ENCODE assay signal across 33 mouse cellular contexts in the genomic region with DNA sequence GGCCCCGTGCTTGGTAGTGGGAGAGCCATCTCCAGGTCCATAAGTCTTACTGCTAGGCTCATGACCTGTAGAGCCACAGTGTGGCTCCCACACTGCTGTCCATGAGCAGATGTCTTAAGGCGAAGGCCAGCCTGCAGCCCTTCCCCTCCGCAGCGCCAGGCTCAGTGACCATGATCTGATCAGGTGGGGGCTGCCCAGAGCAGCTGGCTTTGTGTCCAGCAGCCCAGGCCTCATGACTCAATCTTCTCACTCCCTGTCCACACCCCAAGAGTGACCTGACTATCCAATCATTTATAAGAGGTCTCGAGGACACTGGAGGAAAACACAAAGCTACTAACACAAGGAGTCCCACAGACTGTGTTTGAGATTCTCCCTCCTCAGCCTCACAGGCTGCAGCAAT. TPM values are rescaled to one million over a fixed set of nuclear protein-coding genes. Genes with fewer than 3 reads are reported as not detected.
DNase-seq lines count a peak whose midpoint lies in the region; ATAC-seq and TF ChIP-seq lines count a peak whose summit lies in the region.
"Had no signal": no experiment of that assay in that cellular context is flagged by ENCODE, and none has a peak within 500 bp of the region (broad histone marks: within the 10 kb centered on the region; RNA-seq: fewer than 3 reads in every experiment).

No protein-coding gene starts in this region.

- H3K27me3 ChIP-seq in heart, postnatal 0 days (ENCODE audit: control insufficient read depth, insufficient read depth, low read length): no peaks in the 10 kb centered on the region
- no peaks in the 10 kb centered on the region for H3K27me3 ChIP-seq in limb, embryonic 15.5 days
- H3K27me3 ChIP-seq: embryonic facial prominence, embryonic 12.5 days; forebrain, embryonic 12.5 days; hindbrain, embryonic 13.5 days; midbrain, embryonic 13.5 days had no signal

- H3K36me3 ChIP-seq in heart, postnatal 0 days (replicated peaks; ENCODE audit: control insufficient read depth, insufficient read depth, low read length): no peaks in the 10 kb centered on the region
- H3K36me3 ChIP-seq in limb, embryonic 15.5 days: no peaks in the 10 kb centered on the region
- H3K36me3 ChIP-seq: embryonic facial prominence, embryonic 12.5 days; forebrain, embryonic 12.5 days; hindbrain, embryonic 13.5 days; midbrain, embryonic 13.5 days had no signal

- no peak overlapping the region for H3K4me2 ChIP-seq in heart, postnatal 0 days (ENCODE audit: low read depth, low read length)
- H3K4me2 ChIP-seq in limb, embryonic 15.5 days: no peak overlapping the region
- H3K4me2 ChIP-seq: embryonic facial prominence, embryonic 12.5 days; forebrain, embryonic 12.5 days; hindbrain, embryonic 13.5 days; midbrain, embryonic 13.5 days had no signal

- no peaks in the 10 kb centered on the region for H3K9me3 ChIP-seq in heart, postnatal 0 days (replicated peaks; ENCODE audit: control insufficient read depth, low read length)
- H3K9me3 ChIP-seq in limb, embryonic 15.5 days: no peaks in the 10 kb centered on the region
- H3K9me3 ChIP-seq: embryonic facial prominence, embryonic 12.5 days; forebrain, embryonic 12.5 days; hindbrain, embryonic 13.5 days; midbrain, embryonic 13.5 days had no signal

- H3K4me1 ChIP-seq in heart, postnatal 0 days (ENCODE audit: control insufficient read depth, insufficient read depth): no peaks in the 10 kb centered on the region
- H3K4me1 ChIP-seq in embryonic fibroblast, embryonic 13.5 days (ENCODE audit: control insufficient read depth, insufficient read depth, low read length): peaks cover 9% of the 10 kb centered on the region
- peaks cover 32% of the 10 kb centered on the region for H3K4me1 ChIP-seq in limb, embryonic 15.5 days
- H3K4me1 ChIP-seq: embryonic facial prominence, embryonic 12.5 days; forebrain, embryonic 12.5 days; hindbrain, embryonic 13.5 days; midbrain, embryonic 13.5 days had no signal

- ATAC-seq in heart, postnatal 0 days (ENCODE audit: insufficient read depth, low read depth): peak; percentile 17; the same call in 1 of the 2 replicates
- ATAC-seq in limb, embryonic 15.5 days (ENCODE audit: insufficient number of reproducible peaks, low FRiP score, low TSS enrichment, low read depth): no peak
- ATAC-seq: activated CD4-positive, CD25-positive, alpha-beta regulatory T cell, adult 4 months; forebrain, postnatal 0 days; intestine, embryonic 16.5 days; midbrain, embryonic 13.5 days had no signal

- WGBS in heart, postnatal 0 days: 76% methylated on average over 5 of the region's 5 CpGs
- 87% methylated on average over 5 of the region's 5 CpGs for WGBS in limb, embryonic 15.5 days

- TF ChIP-seq EP300 in heart, postnatal 0 days (IDR thresholded peaks at IDR 0.05; ENCODE audit: low read depth): no peak

- TF ChIP-seq POLR2A in embryonic fibroblast, embryonic 13.5 days (IDR thresholded peaks at IDR 0.05; ENCODE audit: low read depth, low read length): no peak

- H3K4me3 ChIP-seq in heart, postnatal 0 days (ENCODE audit: low read depth, low read length): no peak overlapping the region
- no peak overlapping the region for H3K4me3 ChIP-seq in embryonic fibroblast, embryonic 13.5 days (ENCODE audit: insufficient read depth, low read length)
- H3K4me3 ChIP-seq in limb, embryonic 15.5 days: no peak overlapping the region
- H3K4me3 ChIP-seq: embryonic facial prominence, embryonic 12.5 days; erythroblast, embryonic 14.5 days; forebrain, embryonic 12.5 days; hindbrain, embryonic 13.5 days; midbrain, embryonic 13.5 days had no signal

- H3K9ac ChIP-seq in heart, postnatal 0 days (replicated peaks; ENCODE audit: low read depth, low read length): no peak overlapping the region
- H3K9ac ChIP-seq in limb, embryonic 15.5 days: no peak overlapping the region
- H3K9ac ChIP-seq: embryonic facial prominence, embryonic 12.5 days; forebrain, embryonic 12.5 days; forebrain, postnatal 0 days; hindbrain, embryonic 13.5 days; liver, embryonic 14.5 days; midbrain, embryonic 13.5 days had no signal

- DNase-seq in gastrocnemius, postnatal 10 days: peak; percentile 30
- DNase-seq in gastrocnemius, adult 18-20 months (ENCODE audit: low spot score): no peak
- no peak for DNase-seq in heart, postnatal 0 days (ENCODE audit: low spot score)
- no peak for DNase-seq in heart, postnatal 36 days
- DNase-seq in kidney, postnatal 36 days: no peak
- DNase-seq: adrenal gland, adult 8-10 months; B cell, adult 2 months; cerebellum, adult 8-10 months; cerebellum, postnatal 25 days; forebrain, postnatal 0 days; heart, postnatal 4 days; kidney, adult 9 months; kidney, postnatal 10 days; layer of hippocampus, adult 9-11 months; liver; lung, adult 2 months; lung, postnatal 10 days; right cerebral cortex, postnatal 25 days; spleen, adult 18-20 months; thymus, adult 2 months; thymus, postnatal 36 days had no signal

- no peak for TF ChIP-seq CTCF in heart, postnatal 0 days (IDR thresholded peaks at IDR 0.05; ENCODE audit: low read depth)
- no peak for TF ChIP-seq CTCF in embryonic fibroblast, embryonic 13.5 days (IDR thresholded peaks at IDR 0.05; ENCODE audit: borderline replicate concordance, insufficient read depth, low read length)

- intact Hi-C loops in heart, postnatal 36 days (cut with DNase I): no loop called here

- 0 out of 2 replicates have a peak overlapping the region, but pooled peaks have one; percentile 3 for H3K27ac ChIP-seq in heart, postnatal 0 days (ENCODE audit: low read depth)
- peak overlapping the region; percentile 9; the same call in 1 of the 2 replicates for H3K27ac ChIP-seq in embryonic fibroblast, embryonic 13.5 days (ENCODE audit: insufficient read depth, low read length)
- peak overlapping the region; percentile 69 for H3K27ac ChIP-seq in limb, embryonic 15.5 days
- H3K27ac ChIP-seq: embryonic facial prominence, embryonic 12.5 days; forebrain, embryonic 12.5 days; hindbrain, embryonic 13.5 days; liver, embryonic 14.5 days; macrophage; midbrain, embryonic 13.5 days had no signal

RNA-seq across cellular contexts. Expression of gene Col5a1, which starts 58.6 kb away (rescaled TPM):
- 100 to 1,000 TPM; 204 to 280 TPM for total RNA-seq in gastrocnemius, postnatal 10 days (2021)
- 10 to 100 TPM; 10.5 to 11.2 TPM for total RNA-seq in gastrocnemius, adult 18-20 months (2021)
- total RNA-seq in heart, postnatal 0 days (2014; rRNA removed; ENCODE audit: low replicate concordance): 97.4 and 129 TPM in 2 replicates
- polyA plus RNA-seq in heart, postnatal 0 days (2015; fragmentation: Nextera tagmentation; extraction: Ambion mirVana): 40.6 and 41.9 TPM in 2 replicates
- total RNA-seq in heart, postnatal 36 days (2021): 10 to 100 TPM; 35.8 to 42.4 TPM
- polyA plus RNA-seq in embryonic fibroblast, embryonic 13.5 days (2011; ENCODE audit: insufficient read length, low read depth, missing spikeins): 997 and 1,013 TPM in 2 replicates
- polyA plus RNA-seq in limb, embryonic 15.5 days (2015; fragmentation: Nextera tagmentation; extraction: Ambion mirVana): 259 and 273 TPM in 2 replicates
- total RNA-seq: granulocyte monocyte progenitor cell, adult 5-6 weeks had no signal
- polyA plus RNA-seq: activated CD4-positive, CD25-positive, alpha-beta regulatory T cell, adult 4 months had no signal

Comparison
In these comparisons a context has a peak if more than half of its experiments do, and no peak if none do; other contexts are left out.
1. H3K27ac ChIP-seq: peak in every context shown above with its lines; median percentile 69 in limb, embryonic 15.5 days; 9 in embryonic fibroblast, embryonic 13.5 days; 3 in heart, postnatal 0 days.